Mouse (Mus musculus) hindbrain, embryonic 11.5 days (tissue): ENCODE results near the gene Plppr3. TPM values are rescaled to one million over a fixed set of nuclear protein-coding genes. Genes with fewer than 3 reads are reported as not detected.

Experiments
- ATAC-seq: fragments of 200-750 bp; cut with Nextera tagmentation; 2 replicates; pipeline ENCODE4 v1.8.0; 2017; ENCODE audit warnings: mild to moderate bottlenecking, moderate TSS enrichment, moderate library complexity; ENCODE audit not compliant: low FRiP score
- DNase-seq: peaks from one replicate; pipeline ENCODE4 v3.0.0-alpha.2; 2015; ENCODE audit warnings: low spot score
- H3K27ac ChIP-seq: fragments of 300-500 bp; sonication (generic); 2 replicates; pipeline ENCODE4 v1.5.1; 2014; ENCODE audit warnings: mild to moderate bottlenecking, low read depth, low read length
- H3K27me3 ChIP-seq: fragments of 300-500 bp; sonication (generic); 2 replicates; pipeline ENCODE4 v1.6.1; 2014; ENCODE audit warnings: mild to moderate bottlenecking, low read length, moderate library complexity, mixed read lengths; ENCODE audit not compliant: control insufficient read depth, insufficient read depth
- H3K36me3 ChIP-seq: fragments of 300-500 bp; sonication (generic); 2 replicates; pipeline ENCODE4 v1.6.1; 2014; ENCODE audit warnings: mild to moderate bottlenecking, low read length, moderate library complexity, mixed read lengths; ENCODE audit not compliant: control insufficient read depth, insufficient read depth
- H3K4me1 ChIP-seq: fragments of 300-500 bp; sonication (generic); replicated peaks from 2 replicates; pipeline ENCODE4 v1.6.1; 2014; ENCODE audit warnings: low read length, mixed read lengths; ENCODE audit not compliant: control insufficient read depth, insufficient read depth
- H3K4me2 ChIP-seq: fragments of 300-500 bp; sonication (generic); replicated peaks from 2 replicates; pipeline ENCODE4 v1.6.1; 2014; ENCODE audit warnings: mild to moderate bottlenecking, low read depth, low read length
- H3K4me3 ChIP-seq: fragments of 300-500 bp; sonication (generic); 2 replicates; pipeline ENCODE4 v1.5.1; 2014; ENCODE audit warnings: low read depth, low read length
- H3K9ac ChIP-seq: fragments of 300-500 bp; sonication (generic); 2 replicates; pipeline ENCODE4 v1.6.1; 2014; ENCODE audit warnings: low read depth, low read length
- H3K9me3 ChIP-seq: fragments of 300-500 bp; sonication (generic); 2 replicates; pipeline ENCODE4 v1.6.1; 2016; ENCODE audit warnings: low read length; ENCODE audit not compliant: control insufficient read depth
- WGBS: fragments of 180-500 bp; shearing (Covaris S2); extraction: QIAGEN DNeasy Blood & Tissue Kit; methylation state at CpG from one replicate; pipeline ENCODE4 v1.1.7; 2014; 5-methylcytosine and 5-hydroxymethylcytosine counted together
- polyA plus RNA-seq: library from polyadenylated mRNA; unstranded; fragments of >200 nt; fragmentation: Nextera tagmentation; extraction: Ambion mirVana; gene quantifications from 2 replicates; pipeline ENCODE4 v1.2.1, GENCODE M21; 2014

Gene Plppr3
- polyA plus RNA-seq, 1 experiment from 2014 or later = 150 TPM

GRCm38 (mm10) chr10:79865801-79866295, 8.6 kb downstream of the Plppr3 start:
- Histone ChIP-seq H3K9ac (no peak overlapping the region), H3K4me2 (no peak overlapping the region), H3K27ac (no peak overlapping the region), H3K27me3 (no peaks in the 10 kb centered on the region), H3K4me3 (no peak overlapping the region), H3K9me3 (no peaks in the 10 kb centered on the region), H3K36me3 (peaks cover 18% of the 10 kb centered on the region), H3K4me1 (no peaks in the 10 kb centered on the region; the same call in 1 of the 2 replicates)
- WGBS = 82% methylated on average over 19 of the region's 19 CpGs
- ATAC-seq (no peak), DNase-seq (no peak)

GRCm38 (mm10) chr10:79865189-79865601, 9.2 kb downstream of the Plppr3 start:
- ATAC-seq = peak; percentile 15; the same call in 1 of the 2 replicates
- H3K9me3 ChIP-seq = no peaks in the 10 kb centered on the region
- H3K4me1 ChIP-seq = no peaks in the 10 kb centered on the region; the same call in 1 of the 2 replicates
- H3K4me2 ChIP-seq = no peak overlapping the region
- no peak overlapping the region for H3K9ac ChIP-seq
- no peaks in the 10 kb centered on the region for H3K27me3 ChIP-seq
- H3K27ac ChIP-seq = no peak overlapping the region
- no peak for DNase-seq
- WGBS = 78% methylated on average over 12 of the region's 12 CpGs
- peaks cover 24% of the 10 kb centered on the region for H3K36me3 ChIP-seq
- H3K4me3 ChIP-seq = no peak overlapping the region

GRCm38 (mm10) chr10:79864351-79865188, 9.9 kb downstream of the Plppr3 start:
- H3K27me3 ChIP-seq = no peaks in the 10 kb centered on the region
- H3K27ac ChIP-seq = no peak overlapping the region
- H3K4me3 ChIP-seq = no peak overlapping the region
- no peak for DNase-seq
- ATAC-seq = peak; percentile 21; the same call in 1 of the 2 replicates
- no peak overlapping the region for H3K4me2 ChIP-seq
- no peaks in the 10 kb centered on the region; the same call in 1 of the 2 replicates for H3K4me1 ChIP-seq
- no peak overlapping the region for H3K9ac ChIP-seq
- no peaks in the 10 kb centered on the region for H3K9me3 ChIP-seq
- 54% methylated on average over 10 of the region's 10 CpGs for WGBS
- peaks cover 30% of the 10 kb centered on the region for H3K36me3 ChIP-seq

GRCm38 (mm10) chr10:79862925-79863324, 11.5 kb downstream of the Plppr3 start:
- WGBS = 74% methylated on average over 10 of the region's 10 CpGs
- DNase-seq (no peak), ATAC-seq (no peak)
- no peak overlapping the region for H3K27ac ChIP-seq
- no peaks in the 10 kb centered on the region for H3K27me3 ChIP-seq
- peaks cover 6% of the 10 kb centered on the region for H3K4me1 ChIP-seq
- no peak overlapping the region for H3K4me3 ChIP-seq
- no peak overlapping the region for H3K9ac ChIP-seq
- H3K36me3 ChIP-seq = peaks cover 31% of the 10 kb centered on the region
- no peak overlapping the region for H3K4me2 ChIP-seq
- H3K9me3 ChIP-seq = no peaks in the 10 kb centered on the region

GRCm38 (mm10) chr10:79862049-79862788, 12.2 kb downstream of the Plppr3 start:
- Histone ChIP-seq H3K4me2 (no peak overlapping the region), H3K4me3 (no peak overlapping the region), H3K9ac (no peak overlapping the region), H3K27ac (no peak overlapping the region), H3K4me1 (peaks cover 12% of the 10 kb centered on the region), H3K36me3 (peaks cover 32% of the 10 kb centered on the region), H3K27me3 (no peaks in the 10 kb centered on the region), H3K9me3 (no peaks in the 10 kb centered on the region)
- ATAC-seq (no peak), DNase-seq (no peak)
- 92% methylated on average over 23 of the region's 23 CpGs for WGBS

GRCm38 (mm10) chr10:79861230-79862048, 13.0 kb downstream of the Plppr3 start:
- H3K9me3 ChIP-seq = no peaks in the 10 kb centered on the region
- H3K27ac ChIP-seq = peak overlapping the region; percentile 17; the same call in 1 of the 2 replicates
- peaks cover 18% of the 10 kb centered on the region for H3K4me1 ChIP-seq
- ATAC-seq (no peak), DNase-seq (no peak)
- WGBS = 82% methylated on average over 25 of the region's 25 CpGs
- no peak overlapping the region for H3K4me3 ChIP-seq
- no peak overlapping the region for H3K9ac ChIP-seq
- no peak overlapping the region for H3K4me2 ChIP-seq
- peaks cover 31% of the 10 kb centered on the region for H3K36me3 ChIP-seq
- no peaks in the 10 kb centered on the region for H3K27me3 ChIP-seq

- no peaks in the 10 kb centered on the region for H3K9me3 ChIP-seq
- peaks cover 29% of the 10 kb centered on the region for H3K36me3 ChIP-seq
- no peaks in the 10 kb centered on the region for H3K27me3 ChIP-seq
- no peak overlapping the region for H3K27ac ChIP-seq
- no peak overlapping the region for H3K4me2 ChIP-seq
- no peak overlapping the region for H3K4me3 ChIP-seq
- H3K9ac ChIP-seq = no peak overlapping the region
- WGBS = 94% methylated on average over 26 of the region's 26 CpGs
- ATAC-seq (no peak), DNase-seq (no peak)
- H3K4me1 ChIP-seq = peaks cover 24% of the 10 kb centered on the region
Measured at GRCm38 (mm10) chr10:79860079-79860911, 14.1 kb downstream of the Plppr3 start.
